Comparison of ENCODE assay signal across 10 mouse cellular contexts in genomic region chr4:119245556-119245955, GRCm38 (mm10). TPM values are rescaled to one million over a fixed set of nuclear protein-coding genes. Genes with fewer than 3 reads are reported as not detected.
DNase-seq lines count a peak whose midpoint lies in the region; ATAC-seq and TF ChIP-seq lines count a peak whose summit lies in the region.
"Had no signal": no experiment of that assay in that cellular context is flagged by ENCODE, and none has a peak within 500 bp of the region (broad histone marks: within the 10 kb centered on the region; RNA-seq: fewer than 3 reads in every experiment).

No protein-coding gene starts in this region.

- 36% methylated on average over 7 of the region's 7 CpGs for WGBS in hindbrain, postnatal 0 days
- WGBS in hindbrain, embryonic 14.5 days = 62% methylated on average over 7 of the region's 7 CpGs
- 20% methylated on average over 7 of the region's 7 CpGs for WGBS in heart, postnatal 0 days

- TF ChIP-seq CTCF in hindbrain, postnatal 0 days (IDR thresholded peaks at IDR 0.05; ENCODE audit: low read depth) = no peak
- no peak for TF ChIP-seq CTCF in heart, postnatal 0 days (IDR thresholded peaks at IDR 0.05; ENCODE audit: low read depth)

- no peak overlapping the region for H3K27ac ChIP-seq in hindbrain, postnatal 0 days
- no peak overlapping the region for H3K27ac ChIP-seq in hindbrain, embryonic 14.5 days
- H3K27ac ChIP-seq in heart, postnatal 0 days (ENCODE audit: low read depth) = 0 out of 2 replicates have a peak overlapping the region, but pooled peaks have one; percentile 25
- H3K27ac ChIP-seq: macrophage had no signal

- H3K36me3 ChIP-seq in hindbrain, postnatal 0 days (ENCODE audit: insufficient read depth, low read length) = peaks cover 34% of the 10 kb centered on the region
- H3K36me3 ChIP-seq in hindbrain, embryonic 14.5 days (replicated peaks; ENCODE audit: control insufficient read depth, insufficient read depth) = peaks cover 62% of the 10 kb centered on the region
- H3K36me3 ChIP-seq in heart, postnatal 0 days (replicated peaks; ENCODE audit: control insufficient read depth, insufficient read depth, low read length) = peaks cover 27% of the 10 kb centered on the region; the same call in 1 of the 2 replicates

- peak; percentile 61 for DNase-seq in hindbrain, postnatal 0 days (ENCODE audit: low spot score)
- no peak for DNase-seq in hindbrain, embryonic 14.5 days (ENCODE audit: low spot score)
- peak; percentile 43 to 51 for DNase-seq in cerebellum, postnatal 14 days
- peak; percentile 30 for DNase-seq in heart, postnatal 0 days (ENCODE audit: low spot score)
- DNase-seq in lung, postnatal 4 days = peak; percentile 31 to 66
- no peak for DNase-seq in layer of hippocampus, postnatal 36 days
- DNase-seq in thymus, postnatal 4 days = no peak
- DNase-seq in thymus, postnatal 14 days = no peak

- no peak overlapping the region for H3K9ac ChIP-seq in hindbrain, postnatal 0 days (replicated peaks; ENCODE audit: low read length)
- no peak overlapping the region for H3K9ac ChIP-seq in hindbrain, embryonic 14.5 days
- no peak overlapping the region for H3K9ac ChIP-seq in heart, postnatal 0 days (replicated peaks; ENCODE audit: low read depth, low read length)

- peak; percentile 36 for ATAC-seq in hindbrain, postnatal 0 days
- no peak for ATAC-seq in hindbrain, embryonic 14.5 days (ENCODE audit: low FRiP score)
- no peak for ATAC-seq in heart, postnatal 0 days (ENCODE audit: insufficient read depth, low read depth)

- H3K27me3 ChIP-seq in hindbrain, postnatal 0 days (ENCODE audit: insufficient read depth, low read length) = no peaks in the 10 kb centered on the region
- H3K27me3 ChIP-seq in hindbrain, embryonic 14.5 days (ENCODE audit: control insufficient read depth, insufficient read depth, low read length) = no peaks in the 10 kb centered on the region
- H3K27me3 ChIP-seq in heart, postnatal 0 days (ENCODE audit: control insufficient read depth, insufficient read depth, low read length) = no peaks in the 10 kb centered on the region

- no peak for TF ChIP-seq EP300 in heart, postnatal 0 days (IDR thresholded peaks at IDR 0.05; ENCODE audit: low read depth)

- peaks cover 4% of the 10 kb centered on the region; the same call in 1 of the 2 replicates for H3K4me1 ChIP-seq in hindbrain, postnatal 0 days (ENCODE audit: insufficient read depth, low read length)
- peaks cover 8% of the 10 kb centered on the region; the same call in 1 of the 2 replicates for H3K4me1 ChIP-seq in hindbrain, embryonic 14.5 days (replicated peaks; ENCODE audit: control insufficient read depth, insufficient read depth, low read length)
- H3K4me1 ChIP-seq in heart, postnatal 0 days (ENCODE audit: control insufficient read depth, insufficient read depth) = peaks cover 8% of the 10 kb centered on the region; the same call in 1 of the 2 replicates

- H3K4me2 ChIP-seq in hindbrain, postnatal 0 days (ENCODE audit: low read depth, low read length) = no peak overlapping the region
- H3K4me2 ChIP-seq in hindbrain, embryonic 14.5 days (replicated peaks) = no peak overlapping the region
- no peak overlapping the region for H3K4me2 ChIP-seq in heart, postnatal 0 days (ENCODE audit: low read depth, low read length)

- no peaks in the 10 kb centered on the region for H3K9me3 ChIP-seq in hindbrain, postnatal 0 days (ENCODE audit: low read length)
- no peaks in the 10 kb centered on the region for H3K9me3 ChIP-seq in hindbrain, embryonic 14.5 days (ENCODE audit: control insufficient read depth, low read length)
- no peaks in the 10 kb centered on the region for H3K9me3 ChIP-seq in heart, postnatal 0 days (replicated peaks; ENCODE audit: control insufficient read depth, low read length)

- H3K4me3 ChIP-seq in hindbrain, postnatal 0 days (ENCODE audit: low read length) = no peak overlapping the region
- no peak overlapping the region for H3K4me3 ChIP-seq in hindbrain, embryonic 14.5 days (replicated peaks; ENCODE audit: low read length)
- H3K4me3 ChIP-seq in heart, postnatal 0 days (ENCODE audit: low read depth, low read length) = no peak overlapping the region

RNA-seq across cellular contexts. Expression of gene Cldn19, which starts 9.7 kb away (rescaled TPM):
- total RNA-seq in hindbrain, postnatal 0 days (2014; rRNA removed) = 3.6 and 5.1 TPM in 2 replicates
- polyA plus RNA-seq in hindbrain, postnatal 0 days (2015; fragmentation: Nextera tagmentation; extraction: Ambion mirVana) = 1.1 and 1.7 TPM in 2 replicates
- 1.1 and 1.4 TPM in 2 replicates for polyA plus RNA-seq in hindbrain, embryonic 14.5 days (2014; fragmentation: Nextera tagmentation; extraction: Ambion mirVana)
- not detected in 2 replicates for total RNA-seq in heart, postnatal 0 days (2014; rRNA removed; ENCODE audit: low replicate concordance)
- polyA plus RNA-seq in heart, postnatal 0 days (2015; fragmentation: Nextera tagmentation; extraction: Ambion mirVana) = 0.05 TPM in 1 of 2 replicates, not detected in the other
- total RNA-seq in layer of hippocampus, postnatal 36 days (2021) = under 1 TPM; 0.20 to 0.42 TPM
- polyA plus RNA-seq: macrophage; stomach, embryonic 14.5 days had no signal

RNA-seq across cellular contexts. Expression of gene P3h1, which starts 12.8 kb away (rescaled TPM):
- 15.3 and 18.3 TPM in 2 replicates for total RNA-seq in hindbrain, postnatal 0 days (2014; rRNA removed)
- polyA plus RNA-seq in hindbrain, postnatal 0 days (2015; fragmentation: Nextera tagmentation; extraction: Ambion mirVana) = 9.1 and 9.8 TPM in 2 replicates
- polyA plus RNA-seq in hindbrain, embryonic 14.5 days (2014; fragmentation: Nextera tagmentation; extraction: Ambion mirVana) = 10.9 and 12.7 TPM in 2 replicates
- total RNA-seq in heart, postnatal 0 days (2014; rRNA removed; ENCODE audit: low replicate concordance) = 34.3 and 40.8 TPM in 2 replicates
- 20.5 and 23.5 TPM in 2 replicates for polyA plus RNA-seq in heart, postnatal 0 days (2015; fragmentation: Nextera tagmentation; extraction: Ambion mirVana)
- total RNA-seq in layer of hippocampus, postnatal 36 days (2021) = 10 to 100 TPM in 1 of 2 experiments, 1 to 10 TPM in 1; 9.2 to 11.9 TPM

RNA-seq across cellular contexts. Expression of gene AU022252, which starts 13.0 kb away (rescaled TPM):
- 15.3 and 26.4 TPM in 2 replicates for total RNA-seq in hindbrain, postnatal 0 days (2014; rRNA removed)
- 19.8 and 20.5 TPM in 2 replicates for polyA plus RNA-seq in hindbrain, postnatal 0 days (2015; fragmentation: Nextera tagmentation; extraction: Ambion mirVana)
- polyA plus RNA-seq in hindbrain, embryonic 14.5 days (2014; fragmentation: Nextera tagmentation; extraction: Ambion mirVana) = 26.3 and 28.2 TPM in 2 replicates
- total RNA-seq in heart, postnatal 0 days (2014; rRNA removed; ENCODE audit: low replicate concordance) = 7.1 and 7.5 TPM in 2 replicates
- polyA plus RNA-seq in heart, postnatal 0 days (2015; fragmentation: Nextera tagmentation; extraction: Ambion mirVana) = 15.5 and 18.4 TPM in 2 replicates
- total RNA-seq in layer of hippocampus, postnatal 36 days (2021) = 10 to 100 TPM; 35.0 TPM

RNA-seq across cellular contexts. Expression of gene Tmem269, which starts 27.5 kb away (rescaled TPM):
- 0.37 TPM in 1 of 2 replicates, not detected in the other for total RNA-seq in hindbrain, postnatal 0 days (2014; rRNA removed)
- polyA plus RNA-seq in hindbrain, postnatal 0 days (2015; fragmentation: Nextera tagmentation; extraction: Ambion mirVana) = 0.30 and 0.43 TPM in 2 replicates
- 0.25 TPM in 1 of 2 replicates, not detected in the other for polyA plus RNA-seq in hindbrain, embryonic 14.5 days (2014; fragmentation: Nextera tagmentation; extraction: Ambion mirVana)
- not detected in 2 replicates for total RNA-seq in heart, postnatal 0 days (2014; rRNA removed; ENCODE audit: low replicate concordance)
- polyA plus RNA-seq in heart, postnatal 0 days (2015; fragmentation: Nextera tagmentation; extraction: Ambion mirVana) = not detected in 2 replicates
- 1 to 10 TPM in 1 of 2 experiments, under 1 TPM in 1; 0.56 to 1.1 TPM for total RNA-seq in layer of hippocampus, postnatal 36 days (2021)
- polyA plus RNA-seq: macrophage; stomach, embryonic 14.5 days had no signal

RNA-seq across cellular contexts. Expression of gene Ybx1, which starts 48.8 kb away (rescaled TPM):
- 376 and 481 TPM in 2 replicates for total RNA-seq in hindbrain, postnatal 0 days (2014; rRNA removed)
- polyA plus RNA-seq in hindbrain, postnatal 0 days (2015; fragmentation: Nextera tagmentation; extraction: Ambion mirVana) = 922 and 930 TPM in 2 replicates
- 1,089 and 1,212 TPM in 2 replicates for polyA plus RNA-seq in hindbrain, embryonic 14.5 days (2014; fragmentation: Nextera tagmentation; extraction: Ambion mirVana)
- total RNA-seq in heart, postnatal 0 days (2014; rRNA removed; ENCODE audit: low replicate concordance) = 292 and 309 TPM in 2 replicates
- 515 and 546 TPM in 2 replicates for polyA plus RNA-seq in heart, postnatal 0 days (2015; fragmentation: Nextera tagmentation; extraction: Ambion mirVana)
- total RNA-seq in layer of hippocampus, postnatal 36 days (2021) = 100 to 1,000 TPM; 275 to 279 TPM

Comparison
In these comparisons a context has a peak if more than half of its experiments do, and no peak if none do; other contexts are left out.
1. DNase-seq: peak in hindbrain, postnatal 0 days (single experiment), cerebellum, postnatal 14 days (2 of 2), heart, postnatal 0 days (single experiment) and lung, postnatal 4 days (2 of 2); none in hindbrain, embryonic 14.5 days (single experiment), layer of hippocampus, postnatal 36 days (0 of 2), thymus, postnatal 4 days (single experiment) and thymus, postnatal 14 days (single experiment).